Mouse (Mus musculus) left cerebral cortex, postnatal 25 days (tissue): ENCODE measurements around the gene Rpl36a-ps1. TPM values are rescaled to one million over a fixed set of nuclear protein-coding genes. Genes with fewer than 3 reads are reported as not detected.
A peak's percentile ranks its signal among the peaks of the same experiment; 100 is the strongest.
"Not testable (repeated sequence)": the region's sequence is repeated elsewhere in the genome, so short reads cannot be mapped to it uniquely, and the experiment has no call there.

Experiments
- DNase-seq, 2 experiments: peaks; one replicate each; pipeline ENCODE4 v3.0.0; 2022; ENCODE audit warnings: low spot score in 2 of 2, mixed read lengths in 1 of 2
- intact Hi-C: fragments of 180-260 bp; cut with DNase I; formaldehyde crosslinking; loops from one replicate; pipeline ENCODE4 v1.15.1; 2025
- total RNA-seq, 2 experiments: library from RNA; stranded (reverse); gene quantifications; 2 replicates each; pipeline ENCODE4 v1.2.3; 2021

The Rpl36a-ps1 gene
- total RNA-seq: 1 to 10 TPM; 1.1 TPM

DNA sequence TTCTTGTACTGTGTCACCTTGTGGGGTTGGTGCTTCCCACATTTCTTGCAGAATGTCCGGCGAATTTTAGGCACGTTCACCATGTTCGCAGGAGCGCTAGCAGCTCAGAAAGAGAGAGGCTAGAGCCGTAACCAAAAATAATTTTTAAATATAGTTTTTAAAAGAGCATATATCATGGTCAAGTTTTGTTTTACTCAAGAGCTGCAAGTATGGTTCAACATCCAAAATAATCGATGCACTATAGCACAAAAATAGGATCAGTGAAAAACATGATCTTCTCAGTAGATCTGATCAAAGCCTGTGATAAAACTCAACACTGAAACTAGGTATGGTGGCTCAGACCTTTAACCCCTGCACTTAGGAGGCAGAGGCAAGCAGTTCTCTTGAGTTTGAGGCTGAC is at the start of gene Rpl36a-ps1:
TSS of gene Rpl36a-ps1 (minus strand) at position 101 of the 400 bp plus-strand sequence.
- intact Hi-C loops: no loop called here
- no peak for DNase-seq

DNA sequence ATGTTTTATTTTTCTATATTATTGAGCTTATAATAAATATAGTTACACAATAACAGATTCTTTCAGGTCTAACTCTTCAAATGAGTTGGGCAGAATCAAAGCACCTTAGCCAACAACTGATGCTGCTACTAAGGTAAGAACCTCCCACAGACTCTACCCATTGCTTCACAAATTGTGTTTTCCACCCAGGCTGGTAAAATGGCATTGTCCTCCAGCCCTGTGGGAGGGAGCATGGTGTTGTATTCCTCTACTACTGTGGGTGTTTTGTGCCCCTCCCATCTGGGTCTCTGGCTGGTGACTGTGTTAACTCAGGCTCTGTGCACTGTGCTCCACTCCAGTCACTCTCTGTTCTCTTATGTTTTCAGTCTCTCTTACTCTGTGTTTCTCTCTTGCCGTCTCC is 49.4 kb upstream of the Rpl36a-ps1 start:
- intact Hi-C loops: no loop called here
- no peak for DNase-seq

DNA sequence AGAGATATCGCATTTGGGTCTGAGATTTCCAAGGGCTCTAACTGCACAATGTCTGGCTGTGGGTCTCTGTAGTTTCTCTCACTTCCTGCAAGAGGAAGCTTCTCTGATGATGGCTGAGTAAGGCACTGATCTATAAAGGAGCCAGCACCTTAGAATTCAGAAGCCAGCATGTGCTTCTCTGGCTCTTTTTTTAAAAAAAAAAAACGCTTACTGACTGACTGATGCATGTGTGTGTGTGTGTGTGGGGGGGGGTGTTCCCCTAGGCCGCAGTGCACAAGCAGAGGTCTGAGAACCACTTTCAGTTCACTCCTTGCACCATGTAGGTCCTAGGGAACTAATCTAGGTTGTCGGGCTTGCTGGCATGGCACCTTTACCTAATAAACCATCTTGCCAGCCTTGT is 47.3 kb upstream of the Rpl36a-ps1 start:
- no peak for DNase-seq
- intact Hi-C loops: no loop called here

DNA sequence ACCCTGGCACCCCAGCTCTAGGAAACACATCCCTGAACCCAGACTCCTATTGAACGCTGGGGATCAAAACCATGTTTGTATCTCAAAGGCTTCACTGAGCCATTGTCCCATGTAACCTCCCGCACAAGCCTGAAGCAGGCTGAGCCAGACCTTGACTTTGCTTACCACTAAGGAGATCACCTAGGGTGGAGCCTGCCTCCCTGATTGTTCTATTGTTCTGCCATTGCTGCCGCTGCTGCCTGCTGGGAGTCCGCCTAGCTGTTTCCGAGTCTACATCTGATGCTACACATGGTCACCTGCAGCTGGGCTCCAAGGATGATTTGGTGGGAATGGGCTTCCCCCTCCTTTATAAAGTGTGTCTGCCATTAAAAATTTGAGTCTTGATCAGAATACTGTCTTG is 45.2 kb upstream of the Rpl36a-ps1 start:
- intact Hi-C loops, DNase-seq: not testable (repeated sequence)

DNA sequence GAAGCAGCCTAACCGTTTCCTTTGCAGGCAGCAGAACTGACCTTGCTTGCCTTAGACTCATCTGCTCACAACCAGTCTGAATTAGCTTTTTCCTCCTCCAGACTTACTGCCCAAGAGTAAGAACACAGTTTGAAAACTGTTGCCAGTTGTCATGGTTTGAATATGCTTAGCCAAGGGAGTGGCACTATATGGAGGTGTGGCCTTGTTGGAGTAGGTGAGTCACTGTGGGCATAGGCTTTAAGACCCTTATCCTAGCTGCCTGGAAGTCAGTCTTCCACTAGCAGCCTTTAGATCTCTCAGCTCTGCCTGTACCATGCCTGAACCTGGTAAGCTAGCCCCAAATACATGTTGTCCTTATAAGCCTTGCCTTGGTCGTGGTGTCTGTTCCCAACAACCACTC is 43.6 kb upstream of the Rpl36a-ps1 start:
- intact Hi-C loops: no loop called here
- no peak for DNase-seq

DNA sequence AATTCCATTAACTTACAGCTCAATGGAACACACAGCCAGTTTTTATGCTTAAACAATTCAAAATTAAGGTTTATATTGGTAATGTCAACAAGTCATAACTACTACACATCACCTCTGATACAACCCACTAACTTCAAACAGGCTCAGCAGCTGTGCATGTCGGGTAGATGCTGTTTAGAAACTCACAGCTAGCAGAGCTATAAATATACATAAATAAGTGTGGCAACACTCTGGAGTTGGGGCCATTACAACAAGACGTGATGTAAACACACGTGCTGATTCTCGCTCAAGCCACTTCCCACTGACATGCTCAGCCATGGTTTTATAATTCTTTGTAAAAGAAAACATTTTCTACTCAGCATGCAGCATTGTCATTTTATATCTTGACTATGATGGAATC is 41.9 kb upstream of the Rpl36a-ps1 start:
- intact Hi-C loops: no loop called here
- no peak for DNase-seq

DNA sequence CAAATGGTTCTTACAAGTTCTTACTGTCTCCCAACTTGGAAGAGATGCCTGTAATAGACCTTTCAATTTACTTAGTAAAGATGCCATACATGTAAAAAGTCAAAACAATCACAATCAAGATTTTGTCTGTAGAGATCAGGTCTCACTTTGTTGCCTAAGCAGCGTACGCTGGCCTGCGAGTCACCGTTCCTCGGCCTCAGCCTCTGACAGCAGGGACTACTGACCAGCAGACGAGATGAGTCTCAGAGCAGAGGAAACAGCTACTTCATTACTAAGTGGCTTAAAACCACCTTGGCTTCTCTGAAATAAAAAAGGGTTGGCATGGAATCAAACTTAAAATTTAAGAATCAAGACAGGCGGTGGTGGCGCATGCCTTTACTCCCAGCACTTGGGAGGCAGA is 40.7 kb upstream of the Rpl36a-ps1 start:
- intact Hi-C loops, DNase-seq: not testable (repeated sequence)

DNA sequence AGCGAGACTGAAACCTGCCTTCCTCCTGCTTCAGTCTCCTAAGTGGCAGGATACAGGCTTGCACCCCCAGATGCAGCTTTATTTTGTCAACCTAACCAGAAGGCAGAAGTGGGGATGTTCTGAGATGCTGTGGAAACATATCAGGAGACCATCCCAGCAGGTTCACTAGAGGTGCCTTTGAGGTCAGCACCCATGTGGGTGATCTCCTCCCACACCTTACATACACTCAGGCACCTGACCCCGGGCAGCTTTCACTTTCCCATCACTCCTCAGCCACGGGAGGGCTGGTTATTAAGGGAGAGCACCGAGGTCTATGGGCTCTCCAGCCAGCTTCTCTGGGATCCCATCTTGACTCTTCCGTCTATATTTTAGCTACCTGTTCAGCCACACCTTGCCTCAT is 38.5 kb upstream of the Rpl36a-ps1 start:
- intact Hi-C loops: no loop called here
- no peak for DNase-seq

DNA sequence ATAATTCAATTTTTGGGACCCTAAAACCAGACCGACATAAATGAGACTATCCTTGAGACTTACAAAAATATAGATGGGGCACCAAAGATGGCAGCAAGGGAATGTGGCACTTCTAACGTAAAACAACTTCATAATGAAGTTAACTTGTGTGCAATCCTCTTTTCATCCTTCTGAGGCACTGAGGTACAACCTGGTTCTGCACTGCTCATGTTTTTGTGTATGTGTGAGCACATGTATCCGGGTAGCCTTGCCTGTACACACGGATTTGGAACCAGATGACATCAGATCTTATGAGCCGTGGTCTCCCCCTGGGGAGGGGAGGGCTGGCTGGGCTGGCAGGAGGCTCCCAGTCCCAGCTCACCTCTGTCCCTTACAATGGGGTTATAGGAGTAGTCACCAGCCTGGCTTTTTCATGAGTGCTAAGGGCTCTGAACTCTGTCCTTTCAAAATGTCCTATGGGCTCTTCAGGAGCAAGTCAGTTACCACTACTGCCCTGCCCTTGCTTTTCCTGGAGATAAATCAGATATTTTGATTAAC is 37.3 kb upstream of the Rpl36a-ps1 start:
- no peak for DNase-seq
- intact Hi-C loops: no loop called here

DNA sequence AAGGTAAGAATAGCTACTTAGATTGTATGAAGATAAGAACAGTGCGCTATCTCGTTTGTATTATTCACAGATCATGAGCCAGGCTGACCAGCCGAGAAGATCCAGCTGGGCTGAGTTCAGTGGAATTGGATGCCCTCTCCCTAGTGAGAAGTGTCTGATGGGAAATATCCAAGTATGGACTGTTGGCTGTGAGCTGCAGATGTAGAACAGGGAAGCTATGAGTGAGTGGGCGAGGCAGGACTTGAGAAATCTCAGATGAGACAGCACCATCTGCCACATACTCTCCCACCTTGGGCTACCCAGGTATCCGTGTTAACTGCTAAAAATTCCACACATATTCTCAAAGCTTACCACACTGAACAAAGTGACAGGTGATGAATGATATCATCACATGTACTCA is 35.9 kb upstream of the Rpl36a-ps1 start:
- intact Hi-C loops: loop anchor here (10.0 kb wide), 1 partner anchor 1465 kb away; no protein-coding TSS in a partner anchor
- peak in 1 of 2 experiments; percentile 56 for DNase-seq

DNA sequence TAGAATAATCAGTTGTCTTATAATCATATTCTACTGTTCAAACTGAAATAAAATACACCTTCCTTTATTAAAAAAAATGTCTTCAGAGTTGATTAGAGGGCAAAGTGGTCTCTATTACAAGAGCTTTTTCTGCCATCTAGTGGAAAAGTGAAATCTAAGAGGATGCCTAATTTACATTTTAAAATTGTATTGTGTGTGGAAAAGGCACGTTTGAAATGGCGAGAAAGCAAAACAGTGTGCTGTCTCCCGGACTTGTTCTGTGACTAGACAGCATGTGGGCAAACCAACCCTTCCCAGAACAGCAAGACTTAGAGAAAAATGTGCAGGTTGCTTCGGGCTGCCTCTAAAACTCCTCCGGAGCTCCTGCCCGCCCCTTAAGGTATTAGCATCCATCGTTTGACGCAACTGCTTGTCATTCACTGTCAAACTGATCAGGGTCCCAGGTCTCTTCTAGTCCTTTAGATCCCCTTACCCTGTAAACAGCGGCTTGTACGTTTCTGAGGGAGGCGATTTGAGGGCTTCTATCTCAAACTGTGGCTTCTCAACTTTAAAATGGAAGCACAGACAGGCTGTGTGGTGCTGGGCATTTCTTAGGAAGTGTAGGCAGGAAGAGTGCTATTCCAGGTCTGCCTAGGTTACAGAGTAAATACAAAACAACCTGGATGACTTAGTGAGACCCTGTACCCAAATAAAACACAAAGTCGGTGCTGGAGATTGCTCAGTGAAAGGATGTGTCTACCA is 28.4 kb upstream of the Rpl36a-ps1 start:
- intact Hi-C loops: loop anchor here (5.0 to 10.0 kb wide), 2 partner anchors 1458 to 1690 kb away; no protein-coding TSS in a partner anchor

DNA sequence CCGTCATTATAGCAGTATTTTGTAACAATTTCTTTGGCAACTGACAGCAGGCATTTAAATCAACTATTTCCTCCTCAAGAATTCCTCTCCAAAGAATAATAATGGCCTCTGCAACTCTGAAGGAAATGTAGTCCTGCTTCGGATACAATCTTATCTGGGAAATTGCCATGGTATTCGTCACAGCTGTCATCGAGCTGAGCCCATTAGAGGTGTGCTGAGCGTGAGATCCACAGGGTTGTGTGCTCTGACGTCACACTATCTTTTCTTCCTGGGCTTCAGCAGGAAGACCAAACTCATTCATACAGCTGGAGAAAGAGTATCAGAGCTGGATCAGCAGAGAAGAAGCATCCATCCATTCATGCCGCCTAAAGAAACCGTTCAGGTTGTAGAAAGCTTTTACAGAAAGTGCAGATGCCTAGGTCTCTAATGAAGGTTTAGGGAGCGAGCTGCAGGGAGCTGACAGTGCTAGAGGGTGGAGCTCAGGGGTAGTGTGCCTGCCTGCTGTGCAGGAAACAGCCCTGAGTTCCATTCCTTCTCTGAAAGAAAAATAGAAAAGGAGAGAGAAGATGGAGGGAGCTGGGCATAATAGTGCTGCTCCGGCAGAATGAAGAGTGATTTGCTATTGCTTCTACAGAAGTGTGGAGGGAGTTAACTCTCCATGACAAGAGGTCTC is 25.2 kb upstream of the Rpl36a-ps1 start:
- DNase-seq: no peak
- intact Hi-C loops: no loop called here

More for the DNA sequence above, 28.4 kb upstream of the Rpl36a-ps1 start:
- DNase-seq: no peak

DNA sequence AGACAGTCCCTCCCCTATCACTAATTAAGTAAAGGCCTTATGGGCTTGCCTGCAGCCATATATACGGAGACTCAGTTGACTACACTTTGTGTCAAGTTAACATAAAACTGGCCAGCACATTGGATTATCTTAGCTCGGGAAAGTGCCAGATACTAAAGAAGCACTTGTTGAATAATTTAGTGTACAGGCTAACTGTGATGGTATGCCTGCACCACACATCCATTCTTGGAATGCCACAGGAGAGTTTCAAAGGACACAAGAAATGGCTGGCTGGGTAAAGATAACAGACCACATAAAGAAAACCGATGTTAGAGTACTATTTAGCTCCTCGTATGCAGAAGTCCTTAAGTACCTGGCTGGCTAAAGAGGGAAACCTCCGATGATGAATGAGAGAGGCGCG is 24.6 kb upstream of the Rpl36a-ps1 start:
- DNase-seq: no peak
- intact Hi-C loops: no loop called here

DNA sequence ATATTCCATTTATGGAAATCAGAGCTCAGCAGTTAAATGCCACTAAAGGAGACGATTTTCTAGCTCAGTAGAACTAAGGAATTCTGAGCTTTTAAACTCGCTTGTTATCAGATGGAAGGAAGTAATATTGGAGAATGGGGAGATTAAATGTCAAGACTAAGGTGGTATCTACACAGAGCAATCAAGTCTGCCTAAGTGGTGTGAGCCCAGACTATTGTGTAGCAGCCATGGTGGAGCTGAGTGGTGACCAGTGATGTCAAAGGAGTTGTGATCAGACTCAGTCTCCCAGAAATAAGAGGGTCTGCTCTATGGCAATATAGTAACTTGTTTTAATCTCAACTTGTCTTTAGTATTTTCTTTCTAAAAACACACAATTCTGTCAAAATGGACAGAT is 16.8 kb upstream of the Rpl36a-ps1 start:
- no peak for DNase-seq
- intact Hi-C loops: no loop called here

DNA sequence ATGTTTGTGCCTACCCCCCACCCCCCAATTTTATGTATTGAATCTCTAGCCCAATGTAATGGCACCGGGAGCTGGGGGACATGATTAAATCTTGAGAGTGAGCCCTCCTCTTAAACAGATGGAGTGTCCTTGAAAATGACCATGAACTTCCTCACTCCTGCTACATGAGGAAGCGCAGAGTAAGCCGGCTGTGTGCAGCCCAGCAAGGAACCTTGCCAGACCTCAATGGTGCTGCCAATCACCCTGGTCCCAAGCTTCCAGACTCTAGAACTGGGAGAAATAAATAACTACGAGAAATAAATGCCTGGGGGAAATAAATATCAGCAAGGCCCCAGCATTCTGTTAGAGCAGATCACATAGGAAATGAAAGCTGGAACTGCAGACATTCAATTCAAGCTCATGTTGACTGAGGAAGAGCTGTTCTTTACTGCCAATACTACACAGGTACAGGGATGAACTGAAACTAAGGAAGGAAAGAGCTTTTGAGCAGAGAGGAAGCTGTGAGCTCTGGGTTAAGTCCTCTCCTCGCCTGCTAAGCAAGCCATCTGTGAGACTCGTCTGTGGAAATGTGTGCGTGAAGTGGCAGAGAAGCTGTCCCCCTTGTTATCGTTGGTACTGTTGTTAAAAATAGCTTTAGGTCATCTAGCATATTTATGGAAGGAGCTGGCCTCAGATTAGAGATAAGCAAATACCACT is 16.3 kb upstream of the Rpl36a-ps1 start:
- intact Hi-C loops: no loop called here
- peak in 1 of 2 experiments; percentile 5 for DNase-seq

DNA sequence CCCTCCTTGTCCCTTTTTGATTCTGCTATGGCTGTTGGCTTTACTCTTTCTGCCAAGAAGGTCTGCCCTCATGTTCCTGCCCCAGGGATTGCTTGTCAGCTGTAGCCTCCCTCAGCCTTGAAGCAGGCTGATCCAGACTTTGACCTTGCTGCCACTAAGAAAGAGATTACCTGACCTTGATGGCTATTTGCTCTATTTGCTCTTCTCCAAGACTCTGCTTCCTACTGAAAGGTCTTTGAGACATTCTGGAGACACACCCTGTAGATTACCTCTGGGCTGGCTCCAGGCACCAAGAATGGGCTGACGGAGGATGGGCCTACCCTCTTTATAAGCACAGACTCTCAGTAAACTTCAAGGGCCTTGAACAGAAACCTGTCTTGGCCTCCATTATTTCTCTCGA is 1.6 kb downstream of the Rpl36a-ps1 start:
- intact Hi-C loops: no loop called here

DNA sequence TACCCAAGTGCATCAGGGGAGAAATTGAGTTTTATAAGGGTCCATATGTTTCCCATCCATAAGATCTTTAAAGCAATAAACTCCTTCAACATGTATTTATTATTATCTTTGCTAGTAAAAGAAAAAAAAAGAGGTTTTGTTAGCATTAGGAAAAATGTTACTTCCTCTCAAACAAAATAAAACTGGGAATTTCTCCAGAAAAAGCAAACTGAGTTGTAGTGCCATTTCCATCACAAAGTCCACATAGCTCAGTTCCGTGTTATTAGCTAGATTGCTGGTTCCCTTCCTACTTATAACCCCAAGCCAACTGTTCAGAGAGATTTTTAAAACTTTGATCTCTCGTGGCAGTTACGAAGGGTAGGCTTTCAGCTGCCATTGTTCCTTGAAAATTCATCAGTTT is 3.5 kb downstream of the Rpl36a-ps1 start:
- no peak for DNase-seq
- intact Hi-C loops: no loop called here

More for the DNA sequence above, 1.6 kb downstream of the Rpl36a-ps1 start:
- DNase-seq: no peak

DNA sequence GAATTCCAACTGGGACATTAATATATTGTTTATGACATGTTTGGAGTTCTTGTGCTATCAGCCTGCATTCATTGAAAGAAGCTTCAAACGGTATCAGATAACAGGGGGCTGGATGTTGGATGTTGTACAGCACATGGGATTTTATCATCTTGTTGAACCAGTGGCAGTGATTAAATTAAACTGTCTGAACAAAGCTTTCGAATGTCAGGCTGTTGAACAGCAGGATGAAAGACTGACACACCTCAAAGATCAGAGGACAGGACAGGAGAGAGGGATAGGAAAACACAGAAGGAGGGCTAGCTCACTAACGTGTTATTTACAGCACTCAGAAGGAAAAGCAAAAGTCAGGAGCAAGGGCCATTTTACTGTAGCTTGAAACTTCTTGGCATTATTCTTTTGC is 4.3 kb downstream of the Rpl36a-ps1 start:
- DNase-seq: no peak
- intact Hi-C loops: no loop called here

DNA sequence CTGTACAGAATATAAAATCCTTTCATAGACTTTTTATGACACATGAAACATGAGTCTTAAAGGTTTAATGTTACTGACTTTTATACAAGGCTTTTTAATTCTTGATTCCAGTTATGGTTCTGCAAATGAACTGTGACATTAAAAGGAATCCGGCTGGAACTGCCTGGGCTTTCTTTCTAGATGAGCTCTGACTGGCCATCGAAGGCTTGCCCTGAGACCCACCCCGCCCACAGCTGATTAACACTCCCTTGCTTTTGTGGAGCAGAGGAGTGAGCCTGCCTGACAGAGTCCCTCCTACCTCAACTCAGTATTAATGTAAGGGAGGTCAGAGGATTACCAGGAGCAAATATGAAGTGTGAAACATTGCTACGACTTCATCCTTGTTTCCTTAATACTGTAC is 22.2 kb downstream of the Rpl36a-ps1 start:
- DNase-seq: no peak
- intact Hi-C loops: no loop called here

DNA sequence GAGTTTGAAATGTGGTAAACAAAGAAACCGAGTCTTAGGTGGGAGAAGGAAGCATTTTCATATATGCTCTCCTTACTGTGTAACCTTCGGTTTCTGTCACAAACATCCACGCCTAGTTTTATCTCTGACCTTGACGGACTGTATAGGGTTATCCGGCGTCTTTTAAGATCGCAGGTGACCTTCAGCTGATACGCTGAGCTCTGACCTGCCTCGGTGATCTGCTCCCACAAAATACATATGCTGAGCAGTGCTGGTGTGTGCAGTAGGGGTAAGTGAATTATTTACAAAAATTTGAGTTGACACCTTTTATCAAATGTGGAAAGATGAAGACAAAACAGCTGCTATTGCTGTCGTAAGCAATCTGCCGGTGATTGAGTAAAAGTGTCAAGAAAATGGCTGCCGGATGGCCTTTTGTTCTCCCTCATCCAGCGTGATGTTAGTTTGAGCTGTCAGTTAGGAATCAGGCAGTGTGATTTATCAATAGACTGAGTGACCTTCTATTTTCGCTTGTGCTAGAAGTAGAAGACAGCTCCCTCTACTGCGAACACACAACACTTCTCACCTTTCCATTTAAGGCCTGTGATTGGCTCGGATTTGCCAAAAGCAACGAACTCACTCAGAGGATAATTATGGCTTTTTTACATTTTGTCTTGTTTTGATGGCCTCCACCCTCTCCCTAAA is 35.0 kb downstream of the Rpl36a-ps1 start:
- intact Hi-C loops: no loop called here
- DNase-seq: no peak
